Mouse (Mus musculus): ENCODE results near the gene Fam117a. TPM values are rescaled to one million over a fixed set of nuclear protein-coding genes. Genes with fewer than 3 reads are reported as not detected.
A peak's percentile ranks its signal among the peaks of the same experiment; 100 is the strongest.

The Fam117a gene
- total RNA-seq, 2 experiments from 2014 or later: 21.6 to 25.9 TPM

DNA sequence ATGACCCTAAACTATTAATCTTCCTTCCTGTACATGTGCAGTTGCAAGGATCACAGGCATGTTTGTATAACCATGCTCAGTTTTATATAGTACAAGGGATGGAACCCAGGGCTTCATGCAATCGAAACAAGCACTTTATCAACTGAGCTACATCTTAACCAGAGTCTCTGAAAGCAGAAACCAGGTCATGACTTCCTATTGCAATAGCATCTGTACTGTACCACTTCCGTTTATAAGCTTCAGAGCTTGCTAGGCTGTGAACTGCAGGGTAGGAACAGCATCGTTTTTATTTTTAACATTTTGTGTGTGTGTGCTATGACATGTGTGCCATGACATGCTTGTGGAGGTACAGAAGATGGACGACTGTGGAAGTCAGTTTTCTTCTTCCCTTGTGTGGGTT is 3.6 kb upstream of the Fam117a start:
- no peak for DNase-seq

DNA sequence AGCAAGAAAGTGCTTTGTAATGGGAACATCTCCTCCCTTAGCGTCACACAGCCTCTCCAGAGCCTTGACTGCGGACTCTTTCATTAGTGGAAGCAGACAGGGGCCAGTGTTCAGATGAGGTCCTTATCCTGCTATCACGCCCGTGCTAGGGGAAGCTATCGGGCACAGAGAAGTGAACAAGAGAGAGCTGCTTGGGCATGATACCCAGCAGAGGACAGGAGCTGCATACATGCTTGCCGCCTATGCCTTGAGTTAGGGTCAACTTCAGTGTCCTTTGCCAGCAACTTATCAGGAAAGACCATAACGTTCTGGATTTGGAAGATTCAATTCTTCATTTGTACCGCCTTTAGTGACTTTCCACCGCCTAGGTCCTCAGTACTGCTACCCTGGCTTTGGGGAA is 3.0 kb upstream of the Fam117a start:
- DNase-seq: no peak

- no peak for DNase-seq
Measured at GRCm38 (mm10) chr11:95334448-95335060, 2.3 kb upstream of the Fam117a start.

- peak; percentile 72 for DNase-seq
Measured at GRCm38 (mm10) chr11:95337129-95337813, 453 bp downstream of the Fam117a start.

GRCm38 (mm10) chr11:95337846-95338342 is 1.1 kb downstream of the Fam117a start:
- no peak for DNase-seq

GRCm38 (mm10) chr11:95339471-95340021 is 2.7 kb downstream of the Fam117a start:
- no peak for DNase-seq

- DNase-seq: no peak
Measured at GRCm38 (mm10) chr11:95340259-95340658, 3.4 kb downstream of the Fam117a start.

GRCm38 (mm10) chr11:95340664-95341063 is 3.8 kb downstream of the Fam117a start:
- DNase-seq: no peak

- no peak for DNase-seq
Measured at GRCm38 (mm10) chr11:95343180-95343579, 6.4 kb downstream of the Fam117a start.

DNA sequence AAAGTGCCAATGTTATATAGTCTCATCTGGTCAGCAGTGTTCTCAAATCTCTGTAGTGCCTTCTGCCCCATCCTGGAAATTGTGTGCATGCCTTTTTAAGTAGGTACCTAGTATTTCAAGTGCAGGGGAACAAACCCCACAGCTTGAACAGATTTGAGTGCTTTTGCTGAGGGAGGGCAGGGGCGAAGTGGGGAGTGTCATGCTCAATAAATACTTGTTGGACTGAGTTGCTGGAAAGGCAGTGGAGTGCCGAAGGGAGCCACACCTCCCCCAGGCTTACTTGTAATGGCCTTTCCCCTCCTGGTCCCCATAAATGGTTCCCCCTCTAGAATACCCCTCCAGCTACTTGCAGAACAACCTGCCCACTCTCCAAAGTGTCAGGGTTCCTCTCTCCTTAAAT is 7.4 kb downstream of the Fam117a start:
- no peak for DNase-seq

GRCm38 (mm10) chr11:95350289-95350688 is 13.5 kb downstream of the Fam117a start:
- DNase-seq: peak; percentile 71

DNA sequence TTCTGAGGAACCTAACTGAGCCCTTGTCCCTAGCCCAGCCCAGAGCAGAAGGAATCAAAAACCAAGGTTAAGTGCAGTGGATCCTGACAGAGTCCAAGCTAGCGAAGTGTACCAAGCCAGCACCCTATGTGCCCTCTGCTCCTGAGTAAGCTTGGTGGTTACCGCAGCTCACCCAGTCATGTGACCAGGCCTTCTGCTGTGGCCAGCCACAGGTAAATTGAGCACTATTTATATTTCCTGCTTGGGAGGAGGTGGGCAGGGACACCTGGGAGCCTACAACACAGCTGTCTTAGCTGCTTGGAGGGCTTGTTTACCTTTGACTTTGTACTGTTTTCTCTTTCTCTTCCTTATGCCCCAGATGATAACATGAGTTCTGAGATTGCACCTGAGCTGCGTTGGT is 14.1 kb downstream of the Fam117a start:
- no peak for DNase-seq

- DNase-seq: no peak
Measured at GRCm38 (mm10) chr11:95352686-95353085, 15.9 kb downstream of the Fam117a start.

DNA sequence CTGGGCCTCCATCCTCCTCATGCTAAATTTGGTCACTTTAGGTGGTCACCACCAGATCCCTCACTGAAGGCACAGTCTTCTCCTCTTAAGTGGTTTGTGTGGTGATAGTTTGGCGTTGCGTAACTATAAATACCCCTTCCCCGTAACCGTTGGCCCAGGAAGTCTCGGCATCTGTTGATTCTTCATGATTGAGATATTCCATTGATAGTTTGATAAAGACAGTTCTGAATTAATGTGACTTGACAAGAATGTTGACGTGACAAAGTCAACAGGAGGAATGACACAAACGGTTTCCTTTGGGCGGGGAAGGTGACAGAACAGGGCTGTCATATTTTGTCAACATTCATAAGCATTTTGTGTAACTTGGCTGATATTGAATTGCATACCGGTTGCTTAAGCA is 16.4 kb downstream of the Fam117a start:
- DNase-seq: no peak

DNA sequence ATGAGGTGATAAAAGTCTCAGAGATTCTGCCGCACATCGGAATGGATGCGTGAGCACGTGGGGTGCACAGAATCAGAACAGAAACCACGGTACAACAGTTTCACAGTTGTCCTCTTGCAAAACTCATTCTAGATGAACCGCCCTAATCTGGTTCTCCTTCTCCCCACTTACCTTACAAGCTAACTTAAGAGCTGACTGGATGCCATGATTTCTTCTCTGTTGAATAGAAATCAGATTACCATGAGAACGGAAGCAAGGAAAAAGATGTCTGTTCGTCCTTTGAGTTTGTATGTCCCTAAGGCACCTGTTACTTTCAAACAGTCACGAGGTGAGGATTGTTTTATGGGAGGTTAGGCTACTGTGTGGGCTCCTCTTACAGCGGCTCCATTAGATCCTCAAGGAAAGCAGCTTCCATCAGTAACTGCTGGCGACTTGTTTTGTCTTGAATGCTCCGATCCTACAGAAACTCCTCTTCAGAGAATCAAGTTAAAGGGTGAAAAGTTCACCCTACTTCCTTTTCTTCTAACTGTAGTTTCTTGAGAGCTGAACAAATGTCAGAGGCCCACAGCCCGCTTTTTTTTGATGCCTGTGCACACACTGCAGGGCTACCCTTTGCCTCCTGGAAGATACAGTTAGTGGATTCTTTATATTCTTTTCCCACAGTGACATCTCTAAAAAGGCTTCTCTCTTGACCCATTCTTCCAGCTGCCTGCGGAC is 17.6 kb downstream of the Fam117a start:
- DNase-seq: no peak

- no peak for DNase-seq
Measured at GRCm38 (mm10) chr11:95354945-95355660, 18.3 kb downstream of the Fam117a start.

GRCm38 (mm10) chr11:95355661-95356011 is 18.8 kb downstream of the Fam117a start:
- DNase-seq: no peak

DNA sequence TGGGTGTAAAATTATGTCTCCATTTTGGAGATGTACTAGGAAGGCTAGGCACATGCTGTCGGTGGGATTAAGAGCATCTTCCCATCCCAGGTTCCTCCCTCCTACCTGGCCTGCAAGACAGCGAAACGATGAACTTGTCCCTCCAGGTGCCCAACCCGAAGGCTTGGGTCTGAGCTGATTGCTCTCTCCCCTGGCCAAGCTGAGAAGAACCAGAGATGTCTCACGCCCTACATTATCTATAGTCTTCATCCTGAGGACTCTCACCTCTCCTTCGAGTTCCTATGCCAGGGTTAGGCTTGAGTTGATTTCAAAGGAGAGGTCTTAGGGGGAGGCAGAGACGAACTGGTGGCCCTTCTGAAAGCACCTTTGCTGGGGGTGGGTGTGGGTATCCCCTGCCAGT is 19.2 kb downstream of the Fam117a start:
- DNase-seq: no peak

GRCm38 (mm10) chr11:95356469-95357273 is 19.9 kb downstream of the Fam117a start:
- peak; percentile 81 for DNase-seq

GRCm38 (mm10) chr11:95358263-95358662 is 21.4 kb downstream of the Fam117a start:
- DNase-seq: no peak

DNA sequence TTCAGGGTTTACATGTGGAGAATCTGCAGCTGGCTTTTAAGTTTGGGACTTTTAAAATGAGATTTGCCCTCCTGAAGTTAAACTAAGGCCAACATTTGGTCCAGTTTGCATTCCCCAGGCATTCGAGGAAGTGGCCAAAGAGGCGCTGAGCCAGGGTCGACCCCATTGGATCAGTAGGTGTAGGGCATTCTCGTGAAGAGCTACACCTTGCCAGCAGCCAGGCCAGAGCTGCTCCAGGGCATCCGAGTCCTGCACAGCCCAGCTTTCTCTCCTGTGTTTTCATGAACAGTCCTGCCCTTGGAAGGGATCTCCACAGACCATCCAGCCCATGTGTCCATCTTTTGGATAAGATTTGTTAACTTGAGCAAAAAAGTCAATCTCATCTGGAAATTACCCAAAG is 27.6 kb downstream of the Fam117a start:
- DNase-seq: no peak

DNA sequence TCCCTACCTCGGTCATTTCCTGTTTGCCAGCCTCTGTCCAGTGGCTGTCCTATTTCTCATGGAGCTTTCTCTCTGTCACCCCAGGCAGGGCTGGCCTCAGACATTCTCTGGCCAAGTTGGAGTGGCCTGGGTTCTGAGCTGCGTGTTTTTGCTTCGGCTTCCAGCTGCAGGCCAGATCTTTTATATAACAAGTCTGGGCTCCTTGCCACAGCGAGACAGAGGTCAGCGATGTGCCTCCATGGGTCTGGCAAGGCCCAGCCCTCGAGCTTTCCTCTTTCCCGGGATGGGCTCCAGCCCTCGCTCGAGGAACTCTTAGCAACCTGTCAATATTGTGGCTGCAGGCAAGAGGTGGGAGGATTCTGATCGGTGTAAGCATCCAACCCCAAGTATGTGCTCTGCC is 28.8 kb downstream of the Fam117a start:
- peak; percentile 83 for DNase-seq
